Mouse (Mus musculus): ENCODE measurements around the gene Tekt3.

- TF ChIP-seq POLR2A (IDR thresholded peaks at IDR 0.05; ENCODE audit: low read depth, low read length) (no peak), CTCF (IDR thresholded peaks at IDR 0.05; ENCODE audit: extremely low read depth, insufficient read depth, insufficient read length, insufficient replicate concordance) (no peak)
These were observed 69.7 kb downstream of the Tekt3 start for GRCm38 (mm10) chr11:63131001-63131692.
